Mouse (Mus musculus) megakaryocyte, embryonic 14.5 days (primary cell): ENCODE measurements around the gene 6030498E09Rik.

Experiments used
- FLI1 ChIP-seq: IDR thresholded peaks from 2 replicates; pipeline ENCODE4 v1.6.1; 2012; ENCODE audit warnings: low read length, inconsistent platforms, mixed read lengths
- GATA1 ChIP-seq: IDR thresholded peaks from 3 replicates; pipeline ENCODE4 v1.6.1; 2012; ENCODE audit warnings: mixed read lengths, low read length, inconsistent platforms, borderline replicate concordance

DNA sequence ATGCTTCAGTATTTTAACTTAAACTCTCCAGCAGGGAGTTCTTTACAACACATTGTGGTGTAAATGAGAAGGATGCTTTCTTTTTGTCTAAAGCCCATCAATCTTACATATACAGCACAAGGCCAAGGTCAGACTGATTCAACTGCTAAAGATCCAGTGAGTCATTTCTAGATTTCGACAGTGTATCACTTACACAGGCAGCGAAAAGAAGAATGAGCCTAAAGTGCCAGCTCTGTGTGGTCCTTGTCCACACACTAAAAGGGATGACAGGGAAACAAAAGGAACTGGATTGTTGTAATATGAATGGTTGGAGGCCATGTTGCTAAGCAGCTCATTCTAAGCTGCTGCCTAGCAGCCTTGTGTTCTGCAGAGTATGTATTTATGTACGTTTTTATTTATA, 41.5 kb downstream of the 6030498E09Rik start:
- TF ChIP-seq GATA1 (no peak), FLI1 (no peak)
